Mouse (Mus musculus): Measurements from ENCODE around the gene Dmrt3. TPM values are rescaled to one million over a fixed set of nuclear protein-coding genes. Genes with fewer than 3 reads are reported as not detected.

Dmrt3 gene
- polyA plus RNA-seq (2015; fragmentation: Nextera tagmentation; extraction: Ambion mirVana), result 0.07 and 0.08 TPM in 2 replicates

DNA sequence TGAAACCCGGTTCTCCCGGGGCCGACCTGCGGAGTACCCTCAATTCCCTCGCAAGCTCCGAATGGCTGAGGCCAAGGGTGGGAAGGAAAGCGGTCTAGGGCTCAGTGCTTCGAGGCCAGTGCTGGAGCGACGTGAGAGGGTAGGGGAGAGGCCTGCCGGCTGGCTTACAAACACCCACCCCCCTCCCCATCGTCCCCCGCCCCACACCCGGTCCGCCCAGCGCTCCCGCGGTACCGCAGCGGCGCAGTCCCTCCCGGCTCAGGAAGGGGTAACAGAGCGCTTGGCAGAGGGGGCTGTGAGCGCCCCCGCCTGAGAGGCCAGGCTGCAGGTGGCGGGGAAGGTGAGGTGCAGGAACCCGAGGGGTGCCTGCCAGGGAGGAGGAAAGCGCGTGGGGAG lies at the start of gene Dmrt3:
Gene Dmrt3, plus strand, starts transcription at position 287 of the 396 bp plus-strand sequence.

DNA sequence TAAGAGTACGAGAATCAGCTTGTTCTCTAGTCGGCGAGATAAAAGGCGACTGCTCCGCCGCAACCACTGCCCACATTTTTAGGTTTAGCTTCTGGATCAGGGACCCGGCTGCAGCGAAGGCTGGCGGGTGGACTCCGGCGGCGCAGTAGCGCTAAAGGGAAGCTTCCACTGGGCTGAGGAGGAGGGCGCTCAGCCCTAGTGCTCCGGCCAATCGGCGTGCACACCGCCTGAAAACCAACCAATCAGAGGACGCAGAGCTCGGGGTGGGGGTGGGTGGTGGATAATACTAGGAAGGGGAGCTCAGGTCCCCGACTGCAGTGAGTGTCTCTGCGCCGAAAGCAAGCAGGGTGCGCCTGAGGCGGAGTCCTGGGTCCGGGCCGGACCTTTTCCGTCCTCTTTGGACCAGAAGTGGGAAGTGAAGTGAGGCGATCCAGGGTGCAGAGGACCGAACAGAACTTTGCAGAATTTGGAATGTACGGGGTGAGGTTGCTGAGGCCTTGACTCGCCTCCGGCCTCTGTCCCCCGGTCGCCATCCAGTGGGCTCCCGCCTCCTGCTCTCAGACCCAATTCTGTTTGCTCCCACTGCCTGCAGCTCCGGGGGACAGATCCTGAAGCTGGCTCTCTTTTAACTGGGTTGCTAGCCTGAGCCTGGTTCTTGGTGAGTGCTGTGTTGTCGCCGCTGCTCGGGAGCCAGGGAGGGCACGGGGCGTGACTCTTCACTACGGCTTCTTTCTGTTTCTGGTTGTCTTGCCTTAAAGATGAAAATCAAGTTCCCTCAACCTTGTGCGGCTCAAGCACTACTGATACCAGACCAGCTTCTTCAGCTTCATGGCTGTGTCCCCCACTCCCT lies 62.2 kb downstream of the Dmrt3 start, which contains the start of gene Dmrt2:
Gene Dmrt2, plus strand, starts transcription at position 311 of the 850 bp plus-strand sequence.

Other genes with a start within 250 kb of the Dmrt3 start
- gene Dmrt1, start 104.7 kb upstream of the Dmrt3 start, polyA plus RNA-seq (2015; fragmentation: Nextera tagmentation; extraction: Ambion mirVana), result not detected in 2 replicates
- 0.12 and 0.19 TPM in 2 replicates for gene Dmrt2, start 62.1 kb downstream of the Dmrt3 start, polyA plus RNA-seq (2015; fragmentation: Nextera tagmentation; extraction: Ambion mirVana)